Mouse (Mus musculus) cerebellum, adult (tissue): ENCODE results near the gene Sft2d2.

Experiments used
- ATAC-seq: cut with Nextera tagmentation; 2 replicates; pipeline ENCODE4 v1.9.2; 2017; ENCODE audit warnings: mild to moderate bottlenecking, moderate library complexity, mixed read lengths; ENCODE audit not compliant: insufficient number of reproducible peaks, low FRiP score, low TSS enrichment

Sft2d2 gene

GRCm38 (mm10) chr1:165192102-165192501, 2.1 kb downstream of the Sft2d2 start:
- ATAC-seq, result no peak

GRCm38 (mm10) chr1:165191611-165192010, 2.6 kb downstream of the Sft2d2 start:
- ATAC-seq, result no peak

DNA sequence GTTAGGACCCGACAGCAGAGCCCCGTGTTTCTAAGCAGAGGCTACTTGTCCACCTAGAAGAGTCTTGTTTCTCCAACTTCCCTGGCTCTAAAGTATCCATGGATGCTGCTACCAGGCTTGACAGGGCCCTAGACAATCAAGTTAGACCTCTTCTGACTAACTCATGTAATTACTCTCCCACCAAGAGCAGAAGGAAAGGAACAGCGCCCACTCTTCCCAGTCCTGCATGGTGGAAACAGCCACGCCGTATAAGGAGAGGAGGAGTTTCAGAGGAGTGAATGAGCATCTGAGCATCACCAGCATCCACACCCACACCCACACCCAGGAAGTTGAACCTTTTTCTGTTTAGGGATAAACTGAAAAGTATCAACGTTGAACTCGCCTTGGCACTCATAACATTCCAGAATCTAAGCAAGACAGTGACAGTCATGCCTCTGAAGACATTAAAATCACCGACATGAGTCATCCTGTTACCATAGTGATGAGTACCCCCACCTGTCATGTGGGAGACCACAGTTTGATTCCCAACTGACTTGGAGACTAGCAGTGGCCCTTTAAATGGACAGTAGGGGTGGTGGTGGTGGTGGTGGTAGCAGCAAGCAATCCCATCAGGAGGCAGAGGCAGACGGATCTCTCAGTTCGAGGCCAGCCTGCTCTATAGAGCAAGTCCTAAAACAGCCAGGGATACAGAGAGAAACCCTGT, 3.5 kb downstream of the Sft2d2 start:
- no peak for ATAC-seq

GRCm38 (mm10) chr1:165190068-165190467, 4.2 kb downstream of the Sft2d2 start:
- no peak for ATAC-seq

DNA sequence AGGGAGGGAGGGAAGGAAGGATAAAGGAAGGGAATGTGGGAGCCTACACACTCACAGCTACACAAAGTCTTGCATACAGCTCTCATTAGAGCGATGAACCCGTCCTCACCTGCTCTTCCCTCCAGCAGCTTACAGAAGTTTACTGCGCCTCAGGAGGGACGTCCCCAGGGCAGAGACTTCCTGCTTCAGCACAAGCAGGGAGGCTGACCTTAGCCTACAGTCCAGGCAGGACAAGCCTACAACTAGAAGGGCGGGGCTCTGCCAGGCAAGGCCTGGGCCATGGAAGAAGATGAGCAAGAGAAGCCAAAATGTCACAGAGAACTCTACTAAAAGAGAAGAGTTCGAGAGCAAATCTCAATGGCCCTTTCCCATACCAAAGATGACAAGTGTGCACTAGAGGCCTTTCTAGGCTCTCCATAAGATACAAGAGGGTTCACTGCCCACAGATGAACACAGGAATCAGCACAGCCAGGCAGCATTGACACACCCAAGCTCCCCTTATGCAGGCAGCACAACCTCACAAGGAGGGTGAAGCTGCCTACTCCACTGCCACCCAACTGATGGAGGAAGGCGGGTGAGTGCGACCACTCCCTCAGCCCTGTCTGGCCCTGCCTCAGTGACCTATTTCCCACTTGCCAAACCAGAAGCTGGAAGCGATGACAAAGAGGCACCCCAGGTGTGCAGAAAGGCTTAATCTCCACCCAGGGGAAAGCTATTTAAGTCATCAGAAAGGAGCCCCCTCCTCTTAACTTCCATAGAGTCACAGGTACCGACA, 5.2 kb downstream of the Sft2d2 start:
- ATAC-seq, result no peak

- ATAC-seq, result no peak
These were observed 6.9 kb downstream of the Sft2d2 start for GRCm38 (mm10) chr1:165187357-165187756.

DNA sequence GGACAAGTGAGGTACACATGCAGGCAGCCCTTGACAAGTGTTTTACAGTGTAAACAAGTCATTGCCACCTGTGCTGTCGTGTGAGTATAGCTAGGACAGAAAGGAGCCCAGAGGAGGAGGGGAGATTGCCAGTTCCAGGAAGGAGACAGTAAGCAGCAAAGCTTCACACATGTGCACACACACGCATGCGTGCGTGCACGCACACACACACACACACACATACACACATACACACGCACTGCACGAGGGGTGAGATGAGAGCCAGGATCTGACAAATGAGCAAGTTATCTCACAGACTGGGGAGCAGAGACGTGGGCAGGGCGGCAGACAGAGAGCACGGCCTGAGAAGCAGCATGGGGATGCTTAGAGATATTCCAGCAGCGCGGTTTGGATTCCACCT, 7.7 kb downstream of the Sft2d2 start:
- no peak for ATAC-seq

DNA sequence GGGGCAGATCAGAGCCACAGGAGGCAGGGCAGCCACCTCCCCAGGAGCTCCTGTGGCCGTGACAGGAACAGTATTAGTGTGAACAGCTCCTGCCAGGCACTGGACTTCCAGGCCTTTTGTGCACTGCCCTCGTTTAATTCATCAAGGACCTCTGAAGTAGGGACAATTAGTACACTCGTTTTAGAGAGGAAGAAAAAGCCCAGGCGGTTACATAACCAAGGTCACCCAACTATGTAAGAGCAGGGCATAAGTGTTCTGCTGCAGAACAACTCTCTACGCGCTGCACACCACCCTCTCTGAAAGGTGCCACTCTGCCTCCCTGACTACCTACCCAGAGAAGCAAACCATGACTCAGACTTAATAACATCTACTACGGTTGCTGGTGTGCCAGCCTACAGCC, 9.1 kb downstream of the Sft2d2 start:
- no peak for ATAC-seq

- no peak for ATAC-seq
These were observed 10.1 kb downstream of the Sft2d2 start for GRCm38 (mm10) chr1:165184178-165184577.

- no peak for ATAC-seq
These were observed 10.8 kb downstream of the Sft2d2 start for GRCm38 (mm10) chr1:165183400-165183799.

- no peak for ATAC-seq
These were observed 14.9 kb downstream of the Sft2d2 start for GRCm38 (mm10) chr1:165179321-165179720.

GRCm38 (mm10) chr1:165178075-165178474, 16.2 kb downstream of the Sft2d2 start:
- ATAC-seq, result no peak

DNA sequence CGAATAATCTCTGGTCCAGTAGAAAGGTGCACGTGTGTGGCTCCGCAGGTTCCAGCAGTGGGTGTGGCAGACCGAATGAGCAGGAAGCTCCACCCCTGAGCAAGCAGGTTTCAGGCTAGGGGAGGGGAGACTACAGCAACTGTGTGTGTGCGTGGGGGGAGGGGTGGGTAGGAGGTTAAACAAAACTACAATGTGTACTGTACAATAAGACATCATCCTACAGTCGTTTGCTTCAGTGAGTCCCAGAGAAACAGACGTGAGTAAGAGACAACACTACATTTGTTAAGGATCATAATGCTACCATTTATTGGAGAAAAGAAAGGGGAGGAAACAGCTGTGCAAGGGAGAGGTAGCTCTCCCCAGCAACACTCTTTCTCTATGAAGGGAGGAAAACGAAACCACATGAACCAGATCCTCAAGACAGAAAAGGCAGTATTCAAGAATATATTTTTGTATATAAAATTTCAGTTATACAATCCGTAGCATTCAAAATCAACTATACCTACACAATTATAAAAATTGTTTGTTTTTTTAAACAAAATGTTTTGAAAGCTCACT, 20.1 kb downstream of the Sft2d2 start:
- no peak for ATAC-seq

GRCm38 (mm10) chr1:165171277-165171676, 23.0 kb downstream of the Sft2d2 start:
- ATAC-seq, result no peak

- ATAC-seq, result no peak
These were observed 24.1 kb downstream of the Sft2d2 start for GRCm38 (mm10) chr1:165170157-165170556.

GRCm38 (mm10) chr1:165169462-165169861, 24.8 kb downstream of the Sft2d2 start:
- no peak for ATAC-seq

- ATAC-seq, result no peak
These were observed 29.3 kb downstream of the Sft2d2 start for GRCm38 (mm10) chr1:165164920-165165319.

- no peak for ATAC-seq
These were observed 33.4 kb downstream of the Sft2d2 start, which contains the start of gene Tbx19 for GRCm38 (mm10) chr1:165160723-165161405. Gene Tbx19 (minus strand): TSS chr1:165160773.

GRCm38 (mm10) chr1:165158841-165159240, 35.4 kb downstream of the Sft2d2 start:
- ATAC-seq, result no peak

DNA sequence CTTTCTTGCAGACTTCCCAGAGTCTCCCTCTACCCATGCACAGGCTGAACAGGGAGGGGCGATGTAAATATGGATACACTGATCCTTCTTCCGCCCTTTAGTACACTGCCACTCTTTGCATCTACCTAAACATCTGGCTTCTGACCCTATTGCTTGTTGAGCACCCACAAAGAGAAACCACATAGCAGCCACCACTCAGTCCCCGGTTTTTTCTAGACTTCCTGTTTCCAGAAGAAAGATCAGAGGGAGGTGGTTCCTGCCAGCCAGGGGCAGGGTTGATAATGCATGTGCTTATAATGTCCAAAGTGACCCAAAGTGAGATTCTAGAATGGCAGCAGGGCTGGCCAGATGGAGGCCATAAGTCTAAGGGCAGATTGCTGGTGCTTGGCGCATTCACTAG, 40.1 kb downstream of the Sft2d2 start:
- no peak for ATAC-seq

GRCm38 (mm10) chr1:165151216-165151615, 43.0 kb downstream of the Sft2d2 start:
- no peak for ATAC-seq
